Mouse (Mus musculus) CH12.LX (cell line): ENCODE results near the gene Rbm47.

Experiments used
- BHLHE40 ChIP-seq: IDR thresholded peaks from 2 replicates; pipeline ENCODE4 v1.6.1; 2011; ENCODE audit warnings: mild to moderate bottlenecking, low read depth, low read length, improper control_type of control experiment
- CTCF ChIP-seq, 2 experiments: IDR thresholded peaks in 1 of 2; conservative IDR thresholded peaks in 1 of 2; 2 replicates each; pipeline ENCODE4 v1.5.1; 2011 to 2012; ENCODE audit warnings: low read depth in 2 of 2, low read length in 2 of 2, improper control_type of control experiment in 1 of 2, inconsistent platforms in 1 of 2, mild to moderate bottlenecking in 1 of 2, moderate library complexity in 1 of 2
- EP300 ChIP-seq: IDR thresholded peaks from 2 replicates; pipeline ENCODE4 v1.6.1; 2011; ENCODE audit warnings: low read length, improper control_type of control experiment
- ETS1 ChIP-seq: conservative IDR thresholded peaks from 2 replicates; pipeline ENCODE4 v1.6.1; 2012; ENCODE audit warnings: low read depth, mild to moderate bottlenecking, inconsistent platforms, low read length, improper control_type of control experiment, moderate library complexity
- JUND ChIP-seq: conservative IDR thresholded peaks from 2 replicates; pipeline ENCODE4 v1.6.1; 2011; ENCODE audit warnings: low read depth, low read length, improper control_type of control experiment
- MAFK ChIP-seq: IDR thresholded peaks from 2 replicates; pipeline ENCODE4 v1.6.1; 2011; ENCODE audit warnings: low read length, improper control_type of control experiment; ENCODE audit not compliant: insufficient replicate concordance
- MAX ChIP-seq: IDR thresholded peaks from 2 replicates; pipeline ENCODE4 v1.6.1; 2011; ENCODE audit warnings: low read length, improper control_type of control experiment
- POLR2A ChIP-seq: IDR thresholded peaks from 2 replicates; pipeline ENCODE4 v1.6.1; 2011; ENCODE audit warnings: low read depth, mild to moderate bottlenecking, improper control_type of control experiment, low read length
- RAD21 ChIP-seq: IDR thresholded peaks from 2 replicates; pipeline ENCODE4 v1.6.1; 2011; ENCODE audit warnings: low read depth, mild to moderate bottlenecking, low read length, improper control_type of control experiment, moderate library complexity
- SMC3 ChIP-seq: IDR thresholded peaks from 2 replicates; pipeline ENCODE4 v1.6.1; 2011; ENCODE audit warnings: low read depth, low read length, improper control_type of control experiment
- TBP ChIP-seq: conservative IDR thresholded peaks from 2 replicates; pipeline ENCODE4 v1.6.1; 2011; ENCODE audit warnings: low read depth, low read length, improper control_type of control experiment
- UBTF ChIP-seq: IDR thresholded peaks from 2 replicates; pipeline ENCODE4 v1.6.1; 2012; ENCODE audit warnings: low read depth, mild to moderate bottlenecking, inconsistent platforms, low read length, improper control_type of control experiment, moderate library complexity
- ZKSCAN1 ChIP-seq: IDR thresholded peaks from 2 replicates; pipeline ENCODE4 v1.6.1; 2012; ENCODE audit warnings: low read depth, inconsistent platforms, low read length, improper control_type of control experiment, borderline replicate concordance

DNA sequence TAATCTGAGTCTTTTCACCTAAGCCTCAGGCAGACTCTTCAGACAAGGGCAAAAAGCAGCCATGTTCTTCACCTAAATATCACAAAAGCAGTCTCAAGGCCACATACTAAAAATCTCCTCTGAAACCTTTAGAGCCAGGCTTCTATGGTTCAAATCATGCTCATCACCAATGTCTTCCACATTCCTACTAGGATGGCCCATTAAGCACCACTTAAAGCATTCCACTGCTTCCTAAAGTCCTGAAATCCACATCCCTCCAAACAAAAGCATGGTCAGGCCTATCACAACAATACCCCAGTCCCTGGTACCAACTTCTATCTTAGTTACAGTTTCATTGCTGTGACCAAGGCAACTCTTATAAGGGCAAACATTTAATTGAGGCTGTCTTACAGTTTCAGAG lies 175.1 kb downstream of the Rbm47 start:
- no peak for TF ChIP-seq TBP
- no peak for TF ChIP-seq BHLHE40
- no peak for TF ChIP-seq POLR2A
- no peak for TF ChIP-seq ETS1
- TF ChIP-seq MAFK, result no peak
- no peak for TF ChIP-seq EP300
- no peak for TF ChIP-seq UBTF
- no peak for TF ChIP-seq SMC3
- no peak for TF ChIP-seq CTCF (conservative IDR thresholded peaks at IDR 0.05 in 1 of 2, IDR thresholded peaks at IDR 0.05 in 1 of 2; ENCODE audit: low read depth in 2 of 2, low read length in 2 of 2)
- no peak for TF ChIP-seq RAD21
- TF ChIP-seq JUND, result no peak
- no peak for TF ChIP-seq ZKSCAN1
- TF ChIP-seq MAX, result no peak
